Comparison of ENCODE assay signal across 26 mouse cellular contexts in genomic region chr4:140694551-140695060, GRCm38 (mm10). TPM values are rescaled to one million over a fixed set of nuclear protein-coding genes. Genes with fewer than 3 reads are reported as not detected.
"Had no signal": no experiment of that assay in that cellular context is flagged by ENCODE, and none has a peak within 500 bp of the region (broad histone marks: within the 10 kb centered on the region; RNA-seq: fewer than 3 reads in every experiment).

No protein-coding gene starts in this region.

- H3K9ac ChIP-seq: limb, embryonic 12.5 days; limb, embryonic 15.5 days; lung, embryonic 15.5 days had no signal

- H3K27me3 ChIP-seq: limb, embryonic 15.5 days; lung, embryonic 15.5 days had no signal

- DNase-seq: kidney, adult 2 months; kidney, postnatal 25 days; layer of hippocampus, adult 9-11 months; lung, adult 18-20 months; lung, postnatal 10 days; lung, postnatal 4 days; midbrain, embryonic 14.5 days; thymus, adult 2 months; thymus, postnatal 25 days had no signal

- H3K36me3 ChIP-seq: limb, embryonic 12.5 days; limb, embryonic 15.5 days; lung, embryonic 15.5 days had no signal

- H3K9me3 ChIP-seq: limb, embryonic 12.5 days; limb, embryonic 15.5 days; lung, embryonic 15.5 days had no signal

- H3K27ac ChIP-seq: kidney, postnatal 0 days; layer of hippocampus, adult 2 months; limb, embryonic 12.5 days; limb, embryonic 15.5 days; lung, embryonic 15.5 days; stomach, postnatal 0 days had no signal

- ATAC-seq: intestine, postnatal 0 days had no signal

- H3K4me3 ChIP-seq: layer of hippocampus, adult 2 months; limb, embryonic 12.5 days; limb, embryonic 15.5 days; lung, embryonic 15.5 days had no signal

- H3K4me2 ChIP-seq: limb, embryonic 12.5 days; limb, embryonic 15.5 days; lung, embryonic 15.5 days; midbrain, embryonic 11.5 days had no signal

RNA-seq across cellular contexts. Expression of gene Padi6, which starts 47.8 kb away (rescaled TPM):
- total RNA-seq: layer of hippocampus, adult 2 months; layer of hippocampus, postnatal 25 days; megakaryocyte progenitor cell, adult 5-6 weeks; megakaryocyte-erythroid progenitor cell, adult 5-6 weeks; midbrain, postnatal 0 days had no signal
- polyA plus RNA-seq: intestine, postnatal 0 days; kidney, adult 2 months; kidney, embryonic 14.5 days; large intestine, adult 2 months; limb, embryonic 12.5 days; limb, embryonic 15.5 days; midbrain, embryonic 11.5 days; midbrain, embryonic 14.5 days; neural tube, embryonic 11.5 days; small intestine, adult 2 months; stomach, embryonic 14.5 days; stomach, postnatal 0 days had no signal
